Mouse (Mus musculus) stomach, postnatal 0 days (tissue): Measurements from ENCODE around the gene Parp16. TPM values are rescaled to one million over a fixed set of nuclear protein-coding genes. Genes with fewer than 3 reads are reported as not detected.
A peak's percentile ranks its signal among the peaks of the same experiment; 100 is the strongest.

Experiments used
- ATAC-seq: fragments of 200-750 bp; cut with Nextera tagmentation; 2 replicates; pipeline ENCODE4 v1.8.0; 2017; ENCODE audit not compliant: low FRiP score, low TSS enrichment
- DNase-seq: peaks from one replicate; pipeline ENCODE4 v3.0.0-alpha.2; 2016; ENCODE audit warnings: low spot score
- H3K27ac ChIP-seq: fragments of 300-500 bp; sonication (generic); replicated peaks from 2 replicates; pipeline ENCODE4 v1.5.1; 2014; ENCODE audit warnings: mild to moderate bottlenecking, control low read depth
- H3K27me3 ChIP-seq: fragments of 300-500 bp; sonication (generic); 2 replicates; pipeline ENCODE4 v1.6.1; 2014; ENCODE audit warnings: low read length; ENCODE audit not compliant: control insufficient read depth, insufficient read depth
- H3K36me3 ChIP-seq: fragments of 300-500 bp; sonication (generic); 2 replicates; pipeline ENCODE4 v1.6.1; 2014; ENCODE audit warnings: low read length, mixed read lengths; ENCODE audit not compliant: control insufficient read depth, insufficient read depth
- H3K4me1 ChIP-seq: fragments of 300-500 bp; sonication (generic); replicated peaks from 2 replicates; pipeline ENCODE4 v1.6.1; 2014; ENCODE audit warnings: antibody characterized with exemption; ENCODE audit not compliant: control insufficient read depth, insufficient read depth
- H3K4me2 ChIP-seq: fragments of 300-500 bp; sonication (generic); replicated peaks from 2 replicates; pipeline ENCODE4 v1.6.1; 2014; ENCODE audit warnings: low read depth, mild to moderate bottlenecking, control low read depth, moderate library complexity
- H3K4me3 ChIP-seq: fragments of 300-500 bp; sonication (generic); 2 replicates; pipeline ENCODE4 v1.5.1; 2014; ENCODE audit warnings: low read depth, low read length, control low read depth
- H3K9ac ChIP-seq: fragments of 300-500 bp; sonication (generic); 2 replicates; pipeline ENCODE4 v1.6.1; 2014; ENCODE audit warnings: mild to moderate bottlenecking, low read length, control low read depth, mixed read lengths
- H3K9me3 ChIP-seq: fragments of 300-500 bp; sonication (generic); 2 replicates; pipeline ENCODE4 v1.6.1; 2016; ENCODE audit warnings: low read length; ENCODE audit not compliant: control insufficient read depth
- CTCF ChIP-seq: IDR thresholded peaks from 2 replicates; pipeline ENCODE4 v1.5.1; 2016; ENCODE audit warnings: antibody characterized with exemption, low read depth, mild to moderate bottlenecking, moderate library complexity
- EP300 ChIP-seq: optimal IDR thresholded peaks from 2 replicates; pipeline ENCODE3; 2016; ENCODE audit warnings: antibody characterized with exemption
- WGBS: fragments of 180-500 bp; shearing (Covaris S2); extraction: QIAGEN DNeasy Blood & Tissue Kit; methylation state at CpG from one replicate; pipeline ENCODE4 v1.1.7; 2014; 5-methylcytosine and 5-hydroxymethylcytosine counted together
- polyA plus RNA-seq: library from polyadenylated mRNA; unstranded; fragments of >200 nt; fragmentation: Nextera tagmentation; extraction: Ambion mirVana; gene quantifications from 2 replicates; pipeline ENCODE4 v1.2.1, GENCODE M21; 2015

Parp16 gene
- 5.0 TPM in 2 replicates for polyA plus RNA-seq

- H3K36me3 ChIP-seq, result no peaks in the 10 kb centered on the region
- no peak for ATAC-seq
- no peak within 1 kb of the TSS for H3K4me3 ChIP-seq
- H3K9me3 ChIP-seq, result no peaks in the 10 kb centered on the region
- DNase-seq, result no peak
- no peaks in the 10 kb centered on the region for H3K27me3 ChIP-seq
- peak within 1 kb of the TSS; percentile 20; the same call in 1 of the 2 replicates for H3K4me2 ChIP-seq
- peaks cover 5% of the 10 kb centered on the region; the same call in 1 of the 2 replicates for H3K4me1 ChIP-seq
- H3K27ac ChIP-seq, result peak within 1 kb of the TSS; percentile 92
- H3K9ac ChIP-seq, result peak within 1 kb of the TSS; percentile 38; the same call in 1 of the 2 replicates
- no peak for TF ChIP-seq EP300
- no peak for TF ChIP-seq CTCF
- WGBS, result 68% methylated on average over 4 of the region's 4 CpGs
Observed at GRCm38 (mm10) chr9:65195053-65195452, at the start of gene Parp16. Parp16 (plus strand) TSS chr9:65195353.

DNA sequence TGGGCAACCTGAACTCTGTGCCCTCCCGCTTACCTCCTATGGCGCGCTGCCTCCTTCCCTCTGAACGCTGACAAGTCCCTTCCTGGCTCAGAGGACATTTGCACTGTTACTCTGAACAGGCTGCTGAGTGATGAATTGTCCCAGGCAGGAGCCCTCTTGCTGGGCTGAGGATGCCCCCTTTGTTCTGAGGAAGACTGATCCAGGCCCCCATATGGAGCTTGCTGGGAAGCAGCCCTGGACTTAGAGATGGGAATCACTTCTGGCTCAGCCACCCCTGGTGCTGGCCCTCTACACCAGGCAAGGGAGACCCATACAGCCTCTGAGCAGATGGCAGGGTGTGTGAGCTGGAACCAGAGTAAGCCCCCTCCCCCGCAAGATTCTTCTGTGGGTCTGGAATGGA is 49.2 kb upstream of the Parp16 start:
- ATAC-seq (no peak), DNase-seq (no peak)
- H3K9ac ChIP-seq, result no peak overlapping the region
- no peaks in the 10 kb centered on the region; the same call in 1 of the 2 replicates for H3K27me3 ChIP-seq
- no peak overlapping the region for H3K4me3 ChIP-seq
- no peak overlapping the region for H3K27ac ChIP-seq
- no peaks in the 10 kb centered on the region for H3K36me3 ChIP-seq
- no peaks in the 10 kb centered on the region for H3K4me1 ChIP-seq
- H3K9me3 ChIP-seq, result no peaks in the 10 kb centered on the region
- H3K4me2 ChIP-seq, result no peak overlapping the region
- WGBS, result 81% methylated on average over 5 of the region's 5 CpGs
- no peak for TF ChIP-seq CTCF
- no peak for TF ChIP-seq EP300

- ATAC-seq (no peak), DNase-seq (no peak)
- Histone ChIP-seq H3K27ac (no peak overlapping the region), H3K4me2 (no peak overlapping the region), H3K4me3 (no peak overlapping the region), H3K9me3 (no peaks in the 10 kb centered on the region), H3K36me3 (no peaks in the 10 kb centered on the region), H3K27me3 (no peaks in the 10 kb centered on the region), H3K9ac (no peak overlapping the region), H3K4me1 (no peaks in the 10 kb centered on the region)
- WGBS, result 73% methylated on average over 7 of the region's 7 CpGs
- TF ChIP-seq EP300, result no peak
- TF ChIP-seq CTCF, result no peak
Observed at GRCm38 (mm10) chr9:65148507-65148906, 46.6 kb upstream of the Parp16 start.

DNA sequence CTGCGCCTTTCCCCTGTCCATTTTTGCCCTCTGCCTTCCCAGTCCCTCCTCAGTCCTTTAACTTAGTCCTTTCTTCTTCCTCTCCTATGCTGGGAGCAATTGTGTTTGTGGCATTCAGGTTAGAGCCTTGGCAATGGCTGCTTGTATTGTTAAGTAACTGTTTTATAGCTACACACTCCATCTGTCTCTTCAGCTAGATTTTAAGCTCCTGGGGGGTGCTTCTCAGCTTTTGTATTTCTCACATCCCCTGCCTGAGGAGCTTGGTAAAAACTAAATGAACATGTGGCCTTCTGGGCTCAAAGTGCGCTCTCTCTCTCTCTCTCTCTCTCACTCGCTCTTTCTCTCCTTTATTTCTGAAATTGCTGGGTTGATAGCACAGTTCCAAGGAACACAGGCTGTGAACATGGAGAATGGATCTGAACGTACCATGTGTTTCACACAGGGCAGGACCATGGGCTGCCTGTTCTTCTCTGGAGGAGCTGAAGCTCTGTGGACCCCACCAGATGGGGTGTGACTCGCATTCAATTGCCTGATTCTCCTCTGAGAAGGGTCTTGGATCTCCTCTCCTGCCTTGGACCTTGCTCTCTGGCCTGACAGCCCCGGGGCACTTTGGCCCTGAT is 42.3 kb upstream of the Parp16 start:
- no peaks in the 10 kb centered on the region for H3K9me3 ChIP-seq
- no peaks in the 10 kb centered on the region for H3K36me3 ChIP-seq
- no peak for DNase-seq
- no peaks in the 10 kb centered on the region for H3K27me3 ChIP-seq
- H3K4me2 ChIP-seq, result no peak overlapping the region
- no peak for ATAC-seq
- no peak overlapping the region for H3K9ac ChIP-seq
- WGBS, result 68% methylated on average over 6 of the region's 6 CpGs
- no peak for TF ChIP-seq CTCF
- no peak for TF ChIP-seq EP300
- no peaks in the 10 kb centered on the region for H3K4me1 ChIP-seq
- no peak overlapping the region for H3K4me3 ChIP-seq
- H3K27ac ChIP-seq, result no peak overlapping the region

GRCm38 (mm10) chr9:65153331-65153711 is 41.8 kb upstream of the Parp16 start:
- no peak for DNase-seq
- no peak overlapping the region for H3K4me2 ChIP-seq
- no peak overlapping the region for H3K9ac ChIP-seq
- H3K36me3 ChIP-seq, result no peaks in the 10 kb centered on the region
- H3K27ac ChIP-seq, result no peak overlapping the region
- ATAC-seq, result no peak
- TF ChIP-seq EP300 (no peak), CTCF (no peak)
- no peaks in the 10 kb centered on the region for H3K9me3 ChIP-seq
- 30% methylated on average over 5 of the region's 5 CpGs for WGBS
- H3K4me1 ChIP-seq, result no peaks in the 10 kb centered on the region
- no peak overlapping the region for H3K4me3 ChIP-seq
- no peaks in the 10 kb centered on the region for H3K27me3 ChIP-seq

GRCm38 (mm10) chr9:65154692-65155455 is 40.3 kb upstream of the Parp16 start:
- no peak overlapping the region for H3K27ac ChIP-seq
- H3K4me2 ChIP-seq, result no peak overlapping the region
- no peaks in the 10 kb centered on the region for H3K9me3 ChIP-seq
- no peaks in the 10 kb centered on the region for H3K36me3 ChIP-seq
- H3K27me3 ChIP-seq, result no peaks in the 10 kb centered on the region
- 62% methylated on average over 9 of the region's 9 CpGs for WGBS
- H3K4me1 ChIP-seq, result no peaks in the 10 kb centered on the region
- DNase-seq (no peak), ATAC-seq (no peak)
- no peak overlapping the region for H3K4me3 ChIP-seq
- no peak overlapping the region for H3K9ac ChIP-seq
- no peak for TF ChIP-seq EP300
